Mouse (Mus musculus): ENCODE measurements around the gene Gm4214. TPM values are rescaled to one million over a fixed set of nuclear protein-coding genes. Genes with fewer than 3 reads are reported as not detected.

The Gm4214 gene
- total RNA-seq (2023): not detected

GRCm38 (mm10) chr7:22984573-22984972 is at the start of gene Gm4214:
TSS of gene Gm4214 (minus strand) at chr7:22984673.

DNA sequence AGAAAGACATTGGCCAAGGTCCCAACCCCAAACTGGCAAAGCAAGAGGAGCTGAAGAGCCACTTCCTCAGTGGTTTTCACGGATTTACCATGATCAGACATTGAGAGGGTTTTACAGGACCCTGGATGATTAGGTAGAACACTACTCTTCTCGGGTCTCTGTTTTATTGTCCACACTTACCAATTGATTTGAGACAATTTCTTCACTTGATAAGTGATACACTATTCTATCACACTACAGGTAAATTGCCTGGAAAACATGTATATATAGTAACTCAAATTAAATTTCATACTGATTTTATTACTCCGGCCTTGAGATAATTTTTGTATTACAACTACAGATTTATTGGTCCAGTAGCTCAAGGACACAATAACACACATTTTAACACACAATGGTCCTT is 35.4 kb upstream of the Gm4214 start, which contains the start of gene Gm4216:
Gm4216 (minus strand) TSS at position 101 of the 400 bp plus-strand sequence.

Other genes with a start within 250 kb of the Gm4214 start
- not detected for gene Vmn1r157, start 223.0 kb downstream of the Gm4214 start, total RNA-seq (2023)
- gene Vmn1r158, start 193.9 kb downstream of the Gm4214 start, total RNA-seq (2023): not detected
- not detected for gene Vmn1r159, start 141.1 kb downstream of the Gm4214 start, total RNA-seq (2023)
- gene Vmn1r160, start 113.4 kb downstream of the Gm4214 start, total RNA-seq (2023): not detected
- not detected for gene Gm4216, start 35.2 kb upstream of the Gm4214 start, total RNA-seq (2023)
- gene Vmn1r163, start 70.9 kb upstream of the Gm4214 start, total RNA-seq (2023): not detected
- not detected for gene Gm8720, start 82.8 kb upstream of the Gm4214 start, total RNA-seq (2023)
- gene Gm10662, start 159.8 kb upstream of the Gm4214 start, total RNA-seq (2023): not detected
- gene Vmn1r165, start 232.7 kb upstream of the Gm4214 start, total RNA-seq (2023): not detected